Mouse (Mus musculus) subcutaneous adipose tissue, adult 2 months (tissue): ENCODE results near the gene Akap14. TPM values are rescaled to one million over a fixed set of nuclear protein-coding genes. Genes with fewer than 3 reads are reported as not detected.

Experiments used
- polyA plus RNA-seq: library from polyadenylated mRNA; depleted of rRNA; stranded (reverse); fragments of >200 nt; gene quantifications from 2 replicates; pipeline ENCODE4 v1.2.3, GENCODE M21; 2012; ENCODE audit warnings: low replicate concordance; rRNA removed

Akap14 gene
- not detected in 2 replicates for polyA plus RNA-seq

DNA sequence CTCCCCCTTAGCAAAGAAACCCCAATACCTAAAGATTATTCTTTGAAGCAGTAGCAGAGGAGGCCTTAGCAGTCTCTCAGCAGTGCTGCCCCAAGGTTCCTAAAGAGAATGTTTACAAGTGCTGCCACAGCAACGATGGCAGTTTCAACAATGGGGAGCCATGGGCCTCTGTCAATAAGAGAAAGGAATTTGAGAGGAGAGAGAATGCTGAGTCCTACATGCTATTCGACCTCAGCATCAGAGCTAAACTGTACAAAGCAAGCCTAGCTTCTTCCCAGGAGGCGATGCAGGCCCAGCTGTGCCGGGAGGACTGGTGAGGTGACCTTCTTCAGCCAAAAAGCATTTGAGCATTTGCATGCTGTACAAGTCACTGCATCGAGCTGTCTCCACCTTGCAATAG lies at the start of gene Akap14:
Gene Akap14, minus strand, starts transcription at position 101 of the 400 bp plus-strand sequence.

DNA sequence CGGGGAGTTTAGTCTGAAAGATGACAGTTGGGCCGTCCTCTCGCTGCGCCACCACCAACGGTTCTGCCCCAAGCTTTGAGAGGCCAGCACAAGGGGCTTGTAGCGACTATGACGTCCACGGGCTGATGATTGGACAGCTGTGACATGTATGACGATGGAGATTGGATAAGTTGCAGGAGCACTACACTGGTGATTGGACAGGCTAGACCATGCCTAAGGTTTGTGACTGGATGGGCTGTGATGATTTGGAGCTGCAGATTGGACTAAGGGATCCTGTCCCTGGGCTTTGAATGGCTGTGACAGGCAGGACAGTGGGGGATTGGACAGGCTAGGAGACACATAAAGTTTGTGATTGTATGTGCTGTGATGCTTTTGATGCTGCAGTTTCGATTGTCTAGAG lies 42.3 kb upstream of the Akap14 start, which contains the start of gene Gm9:
Gene Gm9, minus strand, starts transcription at position 101 of the 400 bp plus-strand sequence.

DNA sequence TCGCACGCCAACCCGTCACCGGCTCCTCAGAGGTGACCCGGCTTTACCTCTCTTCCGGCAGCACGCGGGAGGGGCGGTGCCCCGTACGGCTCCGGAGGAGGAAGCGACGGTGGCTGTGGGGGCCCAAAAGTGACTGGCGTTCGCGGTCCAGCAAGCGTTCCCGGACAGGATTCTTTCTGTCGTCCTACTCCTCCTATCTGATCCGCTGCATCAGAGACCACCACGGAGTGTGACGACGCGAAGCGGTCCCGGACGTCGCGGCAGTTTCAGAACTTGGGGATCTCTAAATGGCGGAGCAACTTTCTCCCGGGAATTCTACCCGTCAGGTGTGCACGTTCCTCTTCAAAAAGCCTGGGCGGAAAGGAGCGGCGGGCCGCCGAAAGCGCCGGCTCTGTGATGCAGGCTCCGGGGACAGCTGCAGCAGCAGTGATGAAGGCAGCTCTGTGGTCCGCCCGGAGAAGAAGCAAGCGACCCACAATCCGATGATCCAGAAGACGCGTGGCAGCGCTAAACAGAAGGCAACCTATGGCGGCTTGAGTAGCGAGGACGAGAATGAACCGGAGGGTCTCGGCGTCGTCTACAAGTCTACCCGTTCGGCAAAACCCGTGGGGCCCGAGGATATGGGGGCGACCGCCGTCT lies 22.6 kb upstream of the Akap14 start, which contains the start of the genes Ndufa1 and Rnf113a1:
Gene Ndufa1, minus strand, starts transcription at position 59 of the 639 bp plus-strand sequence.
Gene Rnf113a1, plus strand, starts transcription at position 141 of the 639 bp plus-strand sequence.

DNA sequence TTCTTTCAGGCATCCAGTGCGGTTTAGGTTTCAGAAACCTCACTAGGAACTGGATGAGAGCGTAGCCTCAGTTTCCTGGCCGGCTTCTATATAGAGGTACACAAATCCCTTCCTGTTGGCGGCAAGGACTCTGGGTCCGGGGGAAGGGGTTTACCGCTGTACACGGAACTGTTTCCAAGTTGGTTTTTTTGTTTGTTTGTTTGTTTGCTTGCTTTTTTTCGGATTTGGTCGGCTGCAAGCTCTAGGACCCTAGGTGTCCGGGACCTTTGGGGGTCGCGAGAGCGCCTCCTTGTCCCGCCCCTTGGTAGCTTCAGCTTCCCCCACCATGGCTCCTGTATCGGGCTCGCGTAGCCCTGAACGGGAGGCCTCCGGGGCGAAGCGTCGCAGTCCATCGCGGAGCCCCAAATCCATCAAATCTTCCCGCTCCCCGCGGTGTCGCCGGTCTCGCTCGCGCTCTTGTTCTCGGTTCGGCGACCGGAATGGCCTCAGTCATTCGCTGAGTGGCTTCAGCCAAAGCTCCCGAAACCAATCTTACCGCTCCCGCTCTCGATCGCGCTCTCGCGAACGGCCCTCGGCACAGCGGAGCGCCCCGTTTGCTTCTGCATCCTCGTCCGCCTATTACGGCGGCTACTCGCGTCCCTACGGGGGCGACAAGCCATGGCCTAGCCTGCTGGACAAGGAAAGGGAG lies 41.8 kb downstream of the Akap14 start, which contains the start of gene Nkap:
Gene Nkap, plus strand, starts transcription at position 125 of the 688 bp plus-strand sequence.

DNA sequence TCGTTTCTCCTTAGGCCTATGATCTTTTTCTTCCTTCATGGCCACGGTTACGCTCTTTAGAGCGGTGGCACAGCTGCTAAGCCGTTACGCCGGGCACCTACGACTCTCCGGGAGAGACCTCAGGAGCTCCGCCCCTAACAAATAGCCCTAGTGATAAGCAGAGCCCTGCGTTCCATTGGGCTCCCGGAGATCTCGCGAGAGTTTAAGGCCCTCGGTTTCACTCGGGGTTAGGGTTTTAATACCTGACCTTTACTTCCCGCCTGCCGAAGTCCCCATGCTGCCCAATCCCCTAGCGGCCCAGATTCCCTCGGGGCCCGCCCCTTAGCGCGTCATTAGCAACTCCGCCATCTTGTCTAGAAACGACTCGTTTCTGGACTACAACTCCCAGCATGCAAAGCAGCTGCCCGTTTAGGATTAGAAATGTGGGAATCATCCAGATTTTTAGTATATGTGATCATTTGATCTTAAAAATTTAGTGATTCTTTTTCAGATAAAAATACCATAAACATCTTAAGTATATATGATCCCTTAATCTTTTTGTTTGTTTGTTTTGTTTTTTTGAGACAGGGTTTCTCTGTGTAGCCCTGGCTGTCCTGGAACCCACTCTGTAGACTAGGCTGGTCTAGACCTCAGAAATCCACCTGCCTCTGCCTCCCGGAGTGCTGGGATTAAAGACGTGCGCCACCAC lies 58.3 kb downstream of the Akap14 start, which contains the start of gene Upf3b:
Gene Upf3b, minus strand, starts transcription at position 130 of the 688 bp plus-strand sequence.

Other genes starting within 250 kb of the Akap14 start
- gene Sept6, start 177.0 kb downstream of the Akap14 start, polyA plus RNA-seq, result 4.7 and 14.9 TPM in 2 replicates
- 0.07 TPM in 1 of 2 replicates, not detected in the other for gene Sowahd, start 120.0 kb downstream of the Akap14 start, polyA plus RNA-seq
- gene Rpl39, start 83.4 kb downstream of the Akap14 start, polyA plus RNA-seq, result 73.1 and 127 TPM in 2 replicates
- 3.1 and 5.4 TPM in 2 replicates for gene Upf3b, start 58.5 kb downstream of the Akap14 start, polyA plus RNA-seq
- 1.9 and 3.0 TPM in 2 replicates for gene Nkap, start 42.0 kb downstream of the Akap14 start, polyA plus RNA-seq
- gene Ndufa1, start 22.3 kb upstream of the Akap14 start, polyA plus RNA-seq, result 310 and 473 TPM in 2 replicates
- 1.0 and 3.1 TPM in 2 replicates for gene Rnf113a1, start 22.4 kb upstream of the Akap14 start, polyA plus RNA-seq
- not detected in 2 replicates for gene Gm9, start 42.2 kb upstream of the Akap14 start, polyA plus RNA-seq
- not detected in 2 replicates for gene Rhox1, start 53.4 kb upstream of the Akap14 start, polyA plus RNA-seq
- not detected in 2 replicates for gene Rhox2a, start 76.1 kb upstream of the Akap14 start, polyA plus RNA-seq
- gene Rhox3a, start 81.1 kb upstream of the Akap14 start, polyA plus RNA-seq, result not detected in 2 replicates
- not detected in 2 replicates for gene Rhox4a, start 96.5 kb upstream of the Akap14 start, polyA plus RNA-seq
- gene Rhox3a2, start 211.2 kb upstream of the Akap14 start, polyA plus RNA-seq, result not detected in 2 replicates
- gene Rhox4a2, start 222.0 kb upstream of the Akap14 start, polyA plus RNA-seq, result not detected in 2 replicates
- not detected in 2 replicates for gene Rhox2b, start 243.2 kb upstream of the Akap14 start, polyA plus RNA-seq